Comparison of ENCODE assay signal across 16 mouse cellular contexts in genomic region chr1:42651461-42651860, GRCm38 (mm10). TPM values are rescaled to one million over a fixed set of nuclear protein-coding genes. Genes with fewer than 3 reads are reported as not detected.
"Had no signal": no experiment of that assay in that cellular context is flagged by ENCODE, and none has a peak within 500 bp of the region (broad histone marks: within the 10 kb centered on the region; RNA-seq: fewer than 3 reads in every experiment).

No protein-coding gene starts in this region.

- H3K4me2 ChIP-seq: kidney, embryonic 15.5 days; limb, embryonic 15.5 days; liver, embryonic 12.5 days; midbrain, embryonic 12.5 days; neural tube, embryonic 15.5 days had no signal

- H3K36me3 ChIP-seq: kidney, embryonic 15.5 days; limb, embryonic 15.5 days; liver, embryonic 12.5 days had no signal

- H3K9me3 ChIP-seq: kidney, embryonic 15.5 days; limb, embryonic 15.5 days; liver, embryonic 12.5 days; midbrain, embryonic 12.5 days; neural tube, embryonic 15.5 days had no signal

- H3K27me3 ChIP-seq: kidney, embryonic 15.5 days; limb, embryonic 15.5 days; liver, embryonic 12.5 days; midbrain, embryonic 12.5 days; neural tube, embryonic 15.5 days had no signal

- DNase-seq: kidney, adult 2 months; kidney, postnatal 14 days; right cerebral cortex, adult 18-20 months; right cerebral cortex, postnatal 25 days; thymus, adult 2 months; thymus, postnatal 25 days had no signal

- H3K4me3 ChIP-seq: kidney, embryonic 15.5 days; limb, embryonic 15.5 days; liver, embryonic 12.5 days; midbrain, embryonic 12.5 days; neural tube, embryonic 15.5 days had no signal

- H3K9ac ChIP-seq: kidney, embryonic 15.5 days; limb, embryonic 15.5 days; liver, embryonic 12.5 days; midbrain, embryonic 12.5 days; neural tube, embryonic 15.5 days had no signal

- ATAC-seq: intestine, embryonic 16.5 days; liver, embryonic 12.5 days had no signal

- H3K4me1 ChIP-seq: kidney, embryonic 15.5 days; liver, embryonic 12.5 days; midbrain, embryonic 12.5 days had no signal

- H3K27ac ChIP-seq: kidney, embryonic 15.5 days; limb, embryonic 15.5 days; liver, embryonic 12.5 days; midbrain, embryonic 12.5 days; neural tube, embryonic 15.5 days; stomach, postnatal 0 days had no signal

RNA-seq across cellular contexts. Expression of gene Pou3f3, which starts 44.1 kb away (rescaled TPM):
- polyA plus RNA-seq: large intestine, adult 2 months; liver, embryonic 16.5 days; small intestine, adult 2 months; stomach, postnatal 0 days had no signal
